Mouse (Mus musculus): ENCODE data around the gene Sod1.
A peak's percentile ranks its signal among the peaks of the same experiment; 100 is the strongest.

Sod1 gene

DNA sequence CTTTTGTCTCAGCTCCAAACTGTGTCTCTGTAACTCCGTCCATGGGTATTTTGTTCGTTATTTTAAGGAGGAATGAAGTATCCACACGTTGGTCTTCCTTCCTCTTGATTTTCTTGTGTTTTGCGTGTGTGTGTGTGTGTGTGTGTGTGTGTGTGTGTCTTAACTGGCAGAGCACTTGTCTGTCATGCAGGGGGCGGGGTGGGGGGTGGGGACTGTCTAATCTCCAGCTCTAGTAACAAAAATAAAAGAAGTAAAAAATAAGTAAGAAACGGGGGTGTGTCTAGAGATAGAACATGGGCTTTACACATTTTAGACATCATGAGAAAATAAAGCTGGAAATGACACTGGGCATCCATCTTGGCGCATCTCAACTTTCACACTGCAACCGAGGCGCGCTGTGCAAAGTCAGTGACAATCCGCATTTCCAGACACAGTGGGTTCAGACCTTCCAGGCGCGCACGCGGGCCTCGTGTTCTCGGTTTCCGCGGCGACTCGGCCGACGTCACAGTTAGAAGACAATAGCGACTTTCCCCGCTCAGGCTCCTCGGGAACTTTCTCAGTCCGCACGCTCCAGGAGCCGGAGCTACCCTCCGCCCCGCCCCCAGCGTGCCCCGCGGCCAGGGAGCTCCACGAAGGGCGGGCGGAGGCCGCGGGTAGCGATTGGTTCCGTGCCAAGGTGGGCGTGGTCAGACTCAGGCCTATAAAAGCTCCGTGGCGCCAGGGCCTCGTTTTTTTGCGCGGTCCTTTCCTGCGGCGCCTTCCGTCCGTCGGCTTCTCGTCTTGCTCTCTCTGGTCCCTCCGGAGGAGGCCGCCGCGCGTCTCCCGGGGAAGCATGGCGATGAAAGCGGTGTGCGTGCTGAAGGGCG is at the start of gene Sod1:
Gene Sod1 (plus strand): TSS at position 729 of the 866 bp plus-strand sequence.
- DNase-seq (ENCODE audit: low read depth, low spot score), result peak; percentile 95

DNA sequence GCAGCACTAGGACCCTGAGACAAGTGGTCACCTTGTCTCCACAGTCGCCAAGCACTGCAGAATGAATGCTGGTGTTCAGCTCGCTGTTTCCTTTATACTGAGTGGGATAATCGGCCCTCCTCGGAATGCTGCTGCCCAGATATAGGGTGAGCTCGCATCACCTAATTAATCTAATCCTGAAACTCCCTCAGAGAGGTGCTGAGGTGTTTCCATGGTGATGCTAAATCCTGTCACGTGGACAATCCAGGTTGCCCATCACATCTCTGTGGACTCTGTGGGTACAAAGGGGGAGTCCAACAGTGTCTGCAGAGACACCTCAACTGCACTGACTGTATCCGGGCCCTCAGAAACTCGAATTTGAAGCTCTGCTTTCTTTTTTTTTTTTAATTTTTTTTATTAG is 49.1 kb upstream of the Sod1 start:
- no peak for DNase-seq (ENCODE audit: low read depth, low spot score)

DNA sequence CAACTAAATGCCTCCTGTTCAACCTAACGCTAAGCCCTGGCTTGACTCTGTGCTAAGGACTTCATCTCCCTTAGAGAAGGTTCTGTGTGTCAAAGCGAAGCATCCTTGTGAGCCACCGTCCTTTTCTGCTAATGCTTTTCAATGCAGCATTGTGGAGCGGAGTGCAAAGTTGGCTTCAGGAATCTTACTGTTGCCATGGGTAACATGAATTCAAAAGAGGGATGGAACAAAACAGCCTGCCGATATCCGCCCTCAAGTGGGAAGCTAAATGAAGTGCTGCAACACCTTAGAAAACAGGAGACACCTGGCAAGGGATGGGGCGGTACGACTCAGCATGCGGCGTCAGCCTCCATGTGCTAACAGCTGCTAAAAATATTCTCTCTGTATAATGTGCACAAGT is 44.1 kb upstream of the Sod1 start:
- DNase-seq (ENCODE audit: low read depth, low spot score), result peak; percentile 82

DNA sequence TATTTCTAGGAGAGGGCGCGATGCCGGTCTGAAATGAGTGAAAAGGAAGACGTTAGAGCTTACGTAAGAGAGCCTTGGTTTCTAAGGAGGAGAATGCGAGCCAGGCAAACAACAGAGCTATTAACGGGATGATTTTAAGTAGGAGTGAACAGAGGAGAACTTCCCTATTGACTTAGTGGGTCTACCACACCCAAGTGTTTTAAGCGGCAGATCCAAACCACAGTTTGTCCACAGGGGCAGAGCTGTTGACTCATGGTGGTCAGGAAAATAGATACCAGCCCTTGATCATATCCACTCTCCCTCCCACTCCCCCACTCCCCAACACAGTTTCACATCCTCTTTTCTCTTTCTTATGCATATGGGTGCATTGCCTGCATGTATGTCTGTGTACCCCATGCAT is 43.1 kb upstream of the Sod1 start:
- DNase-seq (ENCODE audit: low read depth, low spot score), result no peak

DNA sequence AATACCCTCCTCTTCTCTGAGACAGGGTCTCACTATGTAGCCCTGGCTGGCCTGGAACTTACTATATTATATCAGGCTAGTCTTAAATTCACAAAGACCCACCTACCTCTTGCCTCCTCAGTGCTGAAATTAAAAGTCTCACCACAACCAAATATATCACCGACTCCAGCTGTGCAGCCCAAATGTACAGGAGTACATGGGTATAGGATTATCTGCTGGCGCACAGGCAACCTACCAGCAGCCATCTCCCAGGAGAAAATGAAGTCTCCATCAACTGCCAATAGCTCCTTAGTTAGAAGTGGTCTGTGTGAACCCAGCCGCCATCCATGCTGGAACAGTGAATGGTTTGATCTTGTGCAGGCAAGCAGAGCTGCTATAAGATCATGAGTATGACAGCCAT is 42.1 kb upstream of the Sod1 start:
- DNase-seq (ENCODE audit: low read depth, low spot score), result no peak

DNA sequence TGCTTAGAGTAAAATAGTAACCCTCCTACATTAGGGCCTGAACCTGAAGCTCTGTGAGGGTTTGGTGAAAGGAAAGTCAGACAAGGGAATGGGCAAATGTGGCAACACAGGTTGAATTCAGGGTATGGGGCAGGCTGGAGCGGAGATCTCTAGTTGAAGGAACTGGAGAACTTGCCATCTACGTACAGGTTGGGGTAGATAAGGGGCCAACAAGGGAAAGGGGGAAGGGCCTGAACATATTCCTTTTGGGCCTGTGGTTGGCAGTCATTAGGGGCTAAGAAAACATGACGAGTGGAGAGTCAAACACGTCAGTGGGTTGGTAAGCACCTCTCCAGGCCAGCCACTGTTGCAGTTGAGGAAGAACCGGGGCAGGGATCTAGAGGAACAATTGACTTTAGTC is 40.7 kb upstream of the Sod1 start:
- no peak for DNase-seq (ENCODE audit: low read depth, low spot score)

DNA sequence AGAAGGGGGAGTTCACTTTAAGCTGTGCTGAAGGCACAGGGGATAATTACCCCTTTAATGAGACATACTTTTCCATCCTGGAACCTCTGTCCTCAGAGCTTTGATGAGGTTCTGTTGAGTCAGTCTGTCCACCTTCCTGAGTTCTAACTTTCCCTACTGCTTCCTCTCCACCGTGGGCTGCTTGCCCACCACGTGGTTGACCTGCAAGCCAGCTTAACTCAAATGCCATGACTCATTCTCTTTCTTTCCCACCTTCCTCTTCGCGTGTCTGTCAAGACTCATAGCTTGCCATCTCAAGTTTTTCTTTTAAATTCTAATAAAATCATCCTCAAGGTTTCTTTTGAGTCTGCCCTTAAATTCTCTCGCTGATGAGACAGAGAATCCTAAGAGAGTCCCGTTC is 39.6 kb upstream of the Sod1 start:
- DNase-seq (ENCODE audit: low read depth, low spot score), result no peak

DNA sequence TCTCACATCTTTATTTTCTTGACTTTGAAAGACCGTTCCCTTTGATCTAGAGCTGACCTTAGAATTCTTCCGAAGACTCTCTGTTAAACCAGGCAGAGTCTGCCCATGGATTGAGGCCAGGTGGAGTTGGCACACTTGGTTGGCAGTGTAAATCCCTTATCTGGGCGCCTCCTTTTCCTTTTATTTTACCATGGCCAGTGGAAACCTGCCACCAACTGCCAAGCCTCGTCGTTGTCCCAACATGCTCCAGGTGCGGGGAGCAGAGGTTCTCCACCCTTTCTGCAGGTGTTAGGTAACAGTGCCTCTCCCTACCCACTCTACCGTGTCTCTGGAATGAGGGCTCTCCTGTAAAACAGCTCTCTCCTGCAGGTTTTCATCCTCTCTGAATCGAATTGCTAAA is 38.9 kb upstream of the Sod1 start:
- no peak for DNase-seq (ENCODE audit: low read depth, low spot score)

DNA sequence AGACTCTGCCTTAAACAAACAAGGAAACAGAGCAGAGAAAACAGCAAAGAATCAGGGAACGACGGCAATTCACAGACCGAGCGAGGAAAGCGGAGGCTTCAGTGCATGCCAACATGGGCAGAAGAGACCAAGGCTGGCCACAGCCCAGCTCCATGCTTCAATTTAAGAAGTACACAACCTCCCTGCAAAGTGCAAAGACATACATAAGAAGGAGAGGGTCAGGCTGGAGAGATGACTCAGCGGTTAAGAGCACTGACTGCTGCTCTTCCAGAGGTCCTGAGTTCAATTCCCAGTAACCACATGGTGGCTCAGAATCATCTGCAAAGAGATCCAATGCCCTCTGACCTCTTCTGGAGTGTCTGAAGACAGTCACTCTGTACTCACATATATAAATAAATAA is 36.4 kb upstream of the Sod1 start:
- DNase-seq (ENCODE audit: low read depth, low spot score), result no peak

DNA sequence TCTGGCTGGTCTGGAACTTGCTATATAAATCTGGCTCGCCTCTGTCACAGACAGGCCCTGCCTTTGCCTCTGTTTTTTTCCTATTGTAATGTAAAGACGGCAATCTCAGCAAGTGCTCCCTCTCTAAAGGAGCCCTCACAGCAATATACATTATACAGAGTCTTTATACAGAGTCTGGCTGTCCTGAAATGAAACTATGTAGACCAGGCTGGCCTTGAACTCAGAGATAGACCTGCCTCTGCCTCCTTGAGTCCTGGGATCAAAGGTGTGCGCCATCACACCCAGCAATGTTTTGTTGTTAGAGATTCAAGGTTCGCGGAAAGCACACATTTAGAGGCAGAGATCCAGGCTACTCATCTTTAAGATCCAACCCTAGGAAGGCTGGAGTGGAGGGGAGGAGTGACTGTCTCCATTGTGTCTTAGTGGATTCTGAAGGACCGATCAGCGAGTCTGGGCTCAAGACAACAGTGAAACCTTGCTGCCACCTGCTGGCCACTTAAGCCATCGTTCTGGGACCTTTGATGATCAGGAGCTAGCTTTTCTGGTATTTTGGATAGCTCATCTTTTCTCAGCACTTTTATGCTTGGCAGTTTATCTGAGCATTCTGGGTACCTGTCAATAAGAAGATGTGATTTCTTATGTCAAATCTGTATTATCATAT is 34.5 kb upstream of the Sod1 start:
- DNase-seq (ENCODE audit: low read depth, low spot score), result peak; percentile 88

DNA sequence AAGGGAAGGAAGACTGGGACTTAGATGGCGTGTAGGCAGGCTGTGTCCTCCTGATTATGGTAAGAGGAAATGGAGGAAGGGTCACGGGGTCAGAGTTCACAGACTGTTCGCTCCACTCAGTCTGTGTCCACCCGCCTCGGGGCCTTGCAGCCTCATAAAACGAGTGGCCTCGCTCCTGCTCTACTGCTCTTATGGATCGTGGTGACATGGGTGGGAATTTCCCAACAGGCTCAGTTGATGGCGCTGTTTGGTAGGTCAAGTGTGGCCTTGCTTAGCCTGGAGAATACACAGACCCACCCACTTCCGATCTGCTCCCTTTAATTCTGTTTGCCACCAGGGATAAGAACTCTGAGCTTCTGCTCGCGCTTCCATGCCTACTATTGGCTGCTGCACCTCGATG is 33.1 kb upstream of the Sod1 start:
- DNase-seq (ENCODE audit: low read depth, low spot score), result peak; percentile 81

DNA sequence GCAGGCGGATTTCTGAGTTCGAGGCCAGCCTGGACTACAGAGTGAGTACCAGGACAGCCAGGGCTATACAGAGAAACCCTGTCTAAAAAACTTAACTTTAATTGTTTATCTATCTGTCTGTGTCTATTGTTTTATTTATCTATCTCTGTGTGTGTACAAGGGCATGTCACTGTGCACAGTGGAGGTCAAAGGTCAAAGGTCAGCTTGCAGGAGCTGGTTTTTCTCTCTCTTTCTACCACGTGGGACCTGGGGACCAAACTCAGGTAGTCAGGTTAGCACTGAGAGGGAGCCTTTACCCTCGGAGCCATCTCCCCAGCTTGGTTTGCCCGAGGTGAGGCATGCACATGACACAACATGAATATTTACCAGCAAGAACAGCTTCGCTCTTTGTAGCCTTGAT is 29.3 kb upstream of the Sod1 start:
- DNase-seq (ENCODE audit: low read depth, low spot score), result no peak

DNA sequence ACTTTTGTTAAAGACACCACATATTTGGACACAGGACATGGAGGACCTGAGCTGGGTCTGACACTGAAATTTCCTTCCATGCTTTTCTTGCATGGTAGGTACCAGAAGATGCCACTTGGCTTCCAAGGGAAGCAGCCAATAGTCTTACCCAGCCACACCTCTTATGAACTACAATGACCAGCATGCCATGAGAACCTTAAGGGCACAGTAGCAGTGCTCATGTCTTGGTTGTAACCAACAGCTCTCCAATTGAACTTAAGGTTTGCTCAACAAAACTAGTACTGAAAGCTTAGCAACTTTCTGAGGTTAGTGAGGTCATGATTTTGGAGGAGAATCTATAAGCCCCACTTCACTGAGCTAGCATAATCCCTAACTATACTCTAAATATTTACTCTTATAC is 26.8 kb upstream of the Sod1 start:
- DNase-seq (ENCODE audit: low read depth, low spot score), result no peak

DNA sequence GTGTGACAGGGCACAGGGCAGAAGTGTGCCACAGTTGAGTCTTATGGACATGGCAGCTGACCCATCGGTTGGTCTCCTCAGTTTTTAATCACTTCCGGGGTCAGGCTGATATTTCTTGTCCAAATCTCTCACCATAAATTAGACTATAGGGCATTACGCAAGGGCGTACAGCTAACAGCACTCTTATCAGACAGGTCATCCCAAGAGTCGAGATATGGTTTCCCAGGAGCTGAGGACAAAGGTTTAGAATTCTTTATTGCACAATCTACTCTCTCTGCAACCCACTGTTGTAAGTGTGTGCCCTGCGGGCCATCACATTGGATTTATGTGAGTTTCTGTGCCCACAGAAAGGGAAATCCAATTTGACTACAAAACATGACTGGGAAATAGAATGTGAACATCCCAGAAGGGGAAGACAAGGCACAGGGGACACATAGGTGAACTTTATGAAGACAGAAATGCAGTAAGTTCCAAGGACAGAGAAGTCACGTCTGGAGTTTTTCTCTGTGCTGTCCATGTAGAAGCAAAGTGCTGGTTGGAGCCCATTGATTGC is 23.8 kb upstream of the Sod1 start:
- no peak for DNase-seq (ENCODE audit: low read depth, low spot score)

DNA sequence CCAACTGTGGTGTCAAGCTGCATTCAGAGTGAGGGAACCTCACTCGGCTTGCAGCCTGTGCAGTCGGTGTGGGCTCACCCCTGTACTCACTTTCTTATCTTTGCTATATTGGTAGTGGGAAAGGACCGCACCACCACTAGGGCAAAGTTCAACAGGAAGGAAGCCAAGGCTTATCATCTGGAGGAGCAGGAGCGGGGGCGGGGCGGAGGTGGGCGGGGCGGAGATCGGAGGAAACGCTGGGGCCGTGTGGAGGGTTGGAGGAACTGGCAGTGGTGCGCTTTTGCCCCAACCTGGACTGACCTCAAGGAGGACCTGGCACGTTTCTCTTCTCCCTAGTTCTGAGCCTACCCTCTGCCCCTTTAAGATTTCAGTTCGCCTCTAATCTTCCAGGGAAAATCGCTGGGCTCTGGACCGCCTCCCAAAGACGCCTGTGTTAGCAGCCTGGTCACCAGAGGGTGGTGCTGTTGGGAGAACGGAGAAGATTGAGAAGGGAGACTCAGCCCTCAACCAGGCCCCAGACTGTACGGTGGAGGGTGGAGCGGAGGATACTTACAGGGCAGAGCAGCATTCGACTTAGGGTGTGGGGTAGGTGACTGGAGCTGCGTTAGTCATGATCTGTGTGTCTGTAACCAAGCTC is 23.1 kb upstream of the Sod1 start:
- DNase-seq (ENCODE audit: low read depth, low spot score), result peak; percentile 93

DNA sequence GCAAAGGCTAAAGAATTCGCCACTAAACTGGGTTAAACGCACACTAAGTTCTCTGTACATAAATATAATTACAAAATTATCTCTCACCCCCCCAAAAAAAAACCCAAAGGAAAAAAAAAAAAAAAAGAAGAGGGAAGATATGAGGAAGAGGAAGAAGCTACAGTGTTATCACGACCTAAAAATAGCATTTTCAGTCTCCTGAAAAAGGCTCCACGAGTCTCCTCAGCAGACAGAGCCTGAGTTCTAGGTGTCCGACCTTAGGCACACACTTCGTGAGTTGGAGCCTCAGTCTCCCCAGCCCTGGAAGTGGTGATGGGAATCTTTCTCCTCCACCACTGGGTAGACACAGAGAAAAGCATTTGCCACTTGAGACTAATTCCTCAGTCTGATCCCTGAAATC is 21.9 kb upstream of the Sod1 start:
- DNase-seq (ENCODE audit: low read depth, low spot score), result no peak

DNA sequence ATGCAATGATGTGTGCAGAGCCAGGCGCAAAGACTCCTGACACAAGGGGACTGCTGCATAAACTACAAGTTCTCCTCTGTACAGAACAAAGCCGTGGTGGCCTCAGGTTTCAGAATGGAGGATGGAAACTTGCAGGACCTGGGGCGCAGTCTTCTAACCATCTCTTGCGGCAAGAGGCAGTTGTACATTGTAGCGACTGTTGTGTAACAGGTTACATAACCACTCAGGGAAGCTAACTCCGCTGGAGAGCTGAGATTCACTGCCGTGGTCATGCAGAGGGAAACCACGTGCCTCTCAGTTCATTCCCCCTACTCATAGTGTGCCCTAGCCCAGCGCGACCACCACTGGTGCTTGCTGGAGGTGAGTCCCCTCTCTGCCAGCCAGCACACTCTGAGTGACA is 21.4 kb upstream of the Sod1 start:
- no peak for DNase-seq (ENCODE audit: low read depth, low spot score)

DNA sequence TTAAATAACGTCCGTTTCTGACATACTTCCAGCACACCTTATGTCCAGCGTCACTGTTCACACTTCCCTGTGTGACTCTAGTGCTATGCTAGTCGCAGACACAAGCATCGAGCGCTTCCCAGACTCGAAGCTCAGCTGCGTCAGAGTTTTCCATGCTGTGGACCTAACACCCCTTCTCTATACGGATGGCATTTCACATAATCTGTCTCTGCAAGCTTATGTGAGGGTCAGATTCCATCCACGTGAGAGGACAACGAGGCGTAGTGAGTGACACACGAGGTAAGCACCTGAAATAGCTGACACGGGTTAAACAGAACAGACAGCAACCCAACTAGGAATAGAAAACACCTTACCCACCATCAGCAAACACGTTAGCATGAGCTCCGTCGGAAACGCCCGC is 18.4 kb upstream of the Sod1 start:
- no peak for DNase-seq (ENCODE audit: low read depth, low spot score)

DNA sequence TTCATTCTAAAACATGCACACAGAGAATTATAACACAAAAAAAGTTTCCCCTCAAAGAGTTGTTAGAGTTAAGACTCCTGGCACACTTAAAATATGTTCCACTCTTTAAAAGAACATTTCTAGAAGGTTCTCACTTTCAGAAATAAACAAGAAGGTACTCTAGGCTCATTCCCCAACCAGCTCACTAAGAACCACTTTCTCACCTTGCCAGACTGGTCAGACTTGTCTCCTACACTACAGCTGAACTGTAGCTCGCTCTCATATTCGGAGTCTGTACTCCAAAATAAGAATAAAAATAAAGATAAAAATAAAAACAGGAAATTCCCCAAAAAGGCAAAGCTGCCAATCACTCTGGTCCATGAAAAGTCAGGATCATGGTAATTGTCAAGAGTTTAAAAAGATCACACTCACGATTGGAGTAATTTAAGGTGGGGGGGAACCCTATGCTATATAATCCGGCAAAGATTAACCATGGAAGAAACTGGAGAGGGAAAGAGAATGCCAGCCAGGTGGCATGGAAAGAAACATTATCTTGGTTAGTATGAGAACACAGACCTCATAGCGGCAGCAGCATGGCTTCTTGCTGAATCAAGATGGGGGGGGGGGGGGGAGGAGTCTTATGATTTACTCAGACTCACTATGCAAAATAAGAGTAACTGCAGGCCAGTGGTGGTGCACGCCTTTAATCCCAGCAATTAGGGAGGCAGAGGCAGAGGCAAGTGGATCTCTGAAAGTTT is 17.2 kb upstream of the Sod1 start:
- no peak for DNase-seq (ENCODE audit: low read depth, low spot score)

DNA sequence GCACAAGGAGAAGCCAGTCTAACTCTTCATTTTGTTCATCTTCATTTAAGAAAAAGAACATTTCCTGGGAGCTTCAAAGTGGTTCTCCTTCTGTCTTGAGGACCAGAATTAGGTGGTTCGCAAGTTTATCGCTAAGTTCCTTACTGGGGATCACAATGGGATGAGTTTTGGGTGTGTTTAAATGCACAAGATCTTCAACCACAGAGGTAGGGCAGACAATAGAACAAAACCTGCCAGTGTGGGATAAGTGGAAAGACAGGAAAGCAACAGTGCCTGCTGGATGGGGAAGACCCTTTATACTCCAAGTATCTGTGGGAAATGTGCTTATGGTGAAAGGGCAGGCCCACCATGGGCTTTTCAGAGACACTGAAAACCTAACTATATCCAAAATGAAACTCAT is 15.7 kb upstream of the Sod1 start:
- DNase-seq (ENCODE audit: low read depth, low spot score), result no peak

DNA sequence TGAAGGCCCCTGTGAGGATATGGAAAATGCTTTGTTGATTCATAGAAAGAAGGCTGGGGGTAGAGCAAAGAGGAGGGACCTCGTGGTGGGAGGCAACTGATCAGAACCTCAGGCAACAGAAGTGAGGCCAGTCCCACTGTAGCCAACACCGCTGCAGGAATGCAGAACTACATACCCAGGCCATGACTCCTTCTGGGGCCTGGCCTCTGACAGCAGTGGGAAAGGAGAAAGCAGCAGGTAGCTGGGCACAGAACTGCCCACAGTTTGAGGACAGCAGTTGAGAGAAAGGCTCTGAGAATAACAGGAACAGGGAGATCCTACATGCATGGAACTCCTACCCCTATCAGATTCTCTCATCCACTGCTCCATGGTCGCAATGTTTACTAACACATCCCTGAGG is 11.6 kb upstream of the Sod1 start:
- no peak for DNase-seq (ENCODE audit: low read depth, low spot score)

DNA sequence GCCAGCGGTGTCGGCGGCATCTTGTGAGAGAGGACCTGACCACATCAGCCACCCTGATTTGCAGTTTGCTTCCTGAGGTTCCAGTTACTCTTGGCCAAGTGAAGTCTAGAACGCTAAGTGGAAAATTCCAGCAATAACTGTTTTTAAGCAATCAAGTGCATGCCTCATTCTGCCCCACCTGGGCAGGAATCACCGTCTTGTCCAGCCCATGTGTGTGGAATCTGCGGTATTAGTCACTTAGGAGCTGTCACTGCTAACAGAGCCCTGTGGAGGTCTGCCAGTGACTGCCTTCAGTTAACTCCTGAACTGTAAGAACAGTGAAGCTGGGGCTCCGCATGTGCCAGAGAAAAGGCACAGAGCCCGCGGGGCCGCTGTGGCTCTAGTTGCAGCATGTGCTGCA is 9.8 kb upstream of the Sod1 start:
- DNase-seq (ENCODE audit: low read depth, low spot score), result no peak

Data from R1 (cell line).